Mouse (Mus musculus): ENCODE results near the gene Padi6.

DNA sequence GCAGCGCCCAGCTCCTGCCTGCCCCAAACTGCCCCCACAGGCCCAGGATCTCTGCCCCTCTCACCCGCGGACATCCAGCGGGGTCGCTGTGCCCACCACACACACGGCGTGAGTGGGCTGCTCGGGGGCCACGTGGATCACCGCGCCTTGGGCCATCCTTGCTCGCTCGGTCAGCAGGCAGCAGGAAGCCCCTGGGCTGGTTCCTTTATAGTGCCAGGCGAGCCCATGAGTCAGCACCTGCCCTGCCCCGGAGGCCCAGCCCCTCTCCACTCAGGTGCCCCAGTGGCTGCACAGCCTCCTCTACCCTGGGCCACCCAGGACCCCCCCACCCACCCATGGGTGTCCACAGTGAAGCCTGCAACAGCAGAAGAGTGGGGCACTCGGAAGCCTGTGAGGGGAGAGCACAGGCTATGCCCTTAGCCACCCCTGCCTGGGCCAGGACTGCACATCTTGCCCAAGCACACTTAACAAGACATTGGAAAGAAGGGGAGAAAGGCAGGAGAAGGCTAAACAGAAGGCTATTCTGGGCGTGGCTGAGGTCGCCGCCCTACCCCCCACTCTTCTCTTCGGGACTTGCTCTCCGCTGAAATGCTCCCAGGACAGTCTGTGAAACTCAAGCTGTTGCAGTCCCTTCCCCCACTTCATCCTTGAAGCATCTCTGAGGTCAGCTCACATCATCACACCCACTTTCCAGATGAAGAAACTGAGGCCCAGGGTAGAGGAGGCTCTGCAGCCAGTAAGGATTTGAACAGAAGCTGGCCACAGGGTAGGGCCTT lies 31.8 kb upstream of the Padi6 start, which contains the start of gene Padi4:
- TF ChIP-seq POLR2A (IDR thresholded peaks at IDR 0.05; ENCODE audit: borderline replicate concordance, extremely low read depth, insufficient read depth, insufficient read length, poor library complexity, severe bottlenecking) (no peak), CTCF (IDR thresholded peaks at IDR 0.05; ENCODE audit: borderline replicate concordance, extremely low read depth, insufficient read depth, insufficient read length) (no peak)
